Mouse (Mus musculus) MEL (cell line): ENCODE measurements at regions not wholly inside any gene's neighbourhood (a gene's known extent, or its start where the extent isn't known, plus 50 kb on each side); places are given as distances from the start of the nearest gene placed in this dataset.

ENCODE experiments used
- DNase-seq: peaks from one replicate; pipeline ENCODE4 v3.0.0; 2011; ENCODE audit warnings: low read depth, low spot score
- H3K27ac ChIP-seq: 2 replicates; pipeline ENCODE4 v1.5.1; 2012; ENCODE audit warnings: low read depth, mild to moderate bottlenecking, control low read depth, low read length, moderate library complexity; ENCODE audit not compliant: control insufficient read depth
- H3K27me3 ChIP-seq, 2 experiments: fragments of 150-350 bp in 1 of 2; sonication (generic) in 1 of 2; 2 replicates each; pipeline ENCODE4 v1.6.1; 2012; ENCODE audit warnings: low read length in 2 of 2, mild to moderate bottlenecking in 2 of 2, improper control_type of control experiment in 1 of 2, moderate library complexity in 1 of 2; ENCODE audit not compliant: insufficient read depth in 2 of 2, control insufficient read depth in 1 of 2
- H3K36me3 ChIP-seq, 2 experiments: 2 replicates each; pipeline ENCODE4 v1.6.1; 2012 to 2014; ENCODE audit warnings: low read length in 2 of 2, improper control_type of control experiment in 1 of 2, inconsistent platforms in 1 of 2, mild to moderate bottlenecking in 1 of 2; ENCODE audit not compliant: insufficient read depth in 2 of 2, control insufficient read depth in 1 of 2
- H3K4me1 ChIP-seq, 2 experiments: fragments of 150-350 bp in 1 of 2; sonication (generic) in 1 of 2; 2 replicates each; pipeline ENCODE4 v1.6.1; 2012; ENCODE audit warnings: low read length in 2 of 2, improper control_type of control experiment in 1 of 2, mild to moderate bottlenecking in 1 of 2; ENCODE audit not compliant: insufficient read depth in 2 of 2, control insufficient read depth in 1 of 2
- H3K4me3 ChIP-seq, 2 experiments: fragments of 150-350 bp in 1 of 2; sonication (generic) in 1 of 2; 2 replicates each; pipeline ENCODE4 v1.5.1; 2012; ENCODE audit warnings: low read depth in 2 of 2, low read length in 2 of 2, mild to moderate bottlenecking in 2 of 2, moderate library complexity in 2 of 2, control low read depth in 1 of 2, improper control_type of control experiment in 1 of 2; ENCODE audit not compliant: control insufficient read depth in 1 of 2, insufficient read depth in 1 of 2
- H3K79me2 ChIP-seq: 2 replicates; pipeline ENCODE4 v1.6.1; 2012; ENCODE audit warnings: mild to moderate bottlenecking, low read length, moderate library complexity; ENCODE audit not compliant: control insufficient read depth, poor library complexity, insufficient read depth
- H3K9ac ChIP-seq: 2 replicates; pipeline ENCODE4 v1.6.1; 2012; ENCODE audit warnings: low read depth, mild to moderate bottlenecking, control low read depth, low read length, moderate library complexity; ENCODE audit not compliant: control insufficient read depth, poor library complexity, severe bottlenecking
- H3K9me3 ChIP-seq: fragments of 150-350 bp; sonication (generic); replicated peaks from 2 replicates; pipeline ENCODE4 v1.6.1; 2012; ENCODE audit warnings: mild to moderate bottlenecking, low read length, improper control_type of control experiment, moderate library complexity; ENCODE audit not compliant: insufficient read depth
- BHLHE40 ChIP-seq: IDR thresholded peaks from 2 replicates; pipeline ENCODE4 v1.6.1; 2012; ENCODE audit warnings: low read depth, mild to moderate bottlenecking, inconsistent platforms, low read length, improper control_type of control experiment, borderline replicate concordance
- CHD1 ChIP-seq: IDR thresholded peaks from 2 replicates; pipeline ENCODE4 v1.6.1; 2012; ENCODE audit warnings: low read depth, mild to moderate bottlenecking, inconsistent platforms, low read length, improper control_type of control experiment
- CTCF ChIP-seq, 3 experiments: IDR thresholded peaks in 2 of 3; conservative IDR thresholded peaks in 1 of 3; 2 replicates each; pipeline ENCODE4 v1.5.1; 2011 to 2012; ENCODE audit warnings: low read length in 3 of 3, low read depth in 2 of 3, mild to moderate bottlenecking in 2 of 3, improper control_type of control experiment in 1 of 3, inconsistent platforms in 1 of 3, mixed read lengths in 1 of 3, moderate library complexity in 1 of 3; ENCODE audit not compliant: control insufficient read depth in 1 of 3, insufficient read depth in 1 of 3, poor library complexity in 1 of 3, severe bottlenecking in 1 of 3
- EP300 ChIP-seq, 2 experiments: IDR thresholded peaks; 2 replicates each; pipeline ENCODE4 v1.6.1; 2011; ENCODE audit warnings: improper control_type of control experiment in 2 of 2, low read length in 2 of 2, low read depth in 1 of 2, mild to moderate bottlenecking in 1 of 2
- GABPA ChIP-seq: IDR thresholded peaks from 2 replicates; pipeline ENCODE4 v1.6.1; 2012; ENCODE audit warnings: low read depth, mild to moderate bottlenecking, inconsistent platforms, low read length, improper control_type of control experiment, moderate library complexity
- HCFC1 ChIP-seq: IDR thresholded peaks from 2 replicates; pipeline ENCODE4 v1.6.1; 2012; ENCODE audit warnings: low read depth, mild to moderate bottlenecking, inconsistent platforms, low read length, improper control_type of control experiment, moderate library complexity
- KAT2A ChIP-seq: conservative IDR thresholded peaks from 2 replicates; pipeline ENCODE4 v1.6.1; 2012; ENCODE audit warnings: low read depth, low read length, improper control_type of control experiment, inconsistent platforms
- MAX ChIP-seq: IDR thresholded peaks from 2 replicates; pipeline ENCODE4 v1.6.1; 2011; ENCODE audit warnings: low read length, improper control_type of control experiment
- MAZ ChIP-seq: IDR thresholded peaks from 2 replicates; pipeline ENCODE4 v1.6.1; 2012; ENCODE audit warnings: low read depth, mild to moderate bottlenecking, inconsistent platforms, low read length, improper control_type of control experiment
- MEF2A ChIP-seq: IDR thresholded peaks from 2 replicates; pipeline ENCODE4 v1.6.1; 2014; ENCODE audit warnings: low read depth, mild to moderate bottlenecking, inconsistent platforms, low read length, improper control_type of control experiment; ENCODE audit not compliant: poor library complexity, insufficient replicate concordance, severe bottlenecking; ENCODE audit errors: extremely low read depth
- MXI1 ChIP-seq: IDR thresholded peaks from 2 replicates; pipeline ENCODE4 v1.6.1; 2011; ENCODE audit warnings: mild to moderate bottlenecking, low read depth, low read length, improper control_type of control experiment
- NELFE ChIP-seq: IDR thresholded peaks from 2 replicates; pipeline ENCODE4 v1.6.1; 2011; ENCODE audit warnings: low read depth, low read length, improper control_type of control experiment
- POLR2AphosphoS2 ChIP-seq: IDR thresholded peaks from 2 replicates; pipeline ENCODE4 v1.6.1; 2011; ENCODE audit warnings: low read length, improper control_type of control experiment
- POLR2AphosphoS5 ChIP-seq: IDR thresholded peaks from 2 replicates; pipeline ENCODE4 v1.6.1; 2012; ENCODE audit warnings: low read depth, borderline replicate concordance, mild to moderate bottlenecking, inconsistent platforms, low read length, moderate library complexity, mixed read lengths
- RAD21 ChIP-seq: IDR thresholded peaks from 2 replicates; pipeline ENCODE4 v1.6.1; 2011; ENCODE audit warnings: mild to moderate bottlenecking, low read depth, low read length, improper control_type of control experiment
- RCOR1 ChIP-seq: IDR thresholded peaks from 2 replicates; pipeline ENCODE4 v1.6.1; 2012; ENCODE audit warnings: low read depth, mild to moderate bottlenecking, inconsistent platforms, low read length, improper control_type of control experiment
- SIN3A ChIP-seq: IDR thresholded peaks from 2 replicates; pipeline ENCODE4 v1.6.1; 2012; ENCODE audit warnings: low read length, improper control_type of control experiment, inconsistent platforms
- SMC3 ChIP-seq: IDR thresholded peaks from 2 replicates; pipeline ENCODE4 v1.6.1; 2011; ENCODE audit warnings: low read depth, low read length, improper control_type of control experiment
- TAL1 ChIP-seq: IDR thresholded peaks from 2 replicates; pipeline ENCODE4 v1.6.1; 2012; ENCODE audit warnings: mild to moderate bottlenecking, inconsistent platforms, low read length, moderate library complexity, mixed read lengths
- TBP ChIP-seq: IDR thresholded peaks from 2 replicates; pipeline ENCODE4 v1.8.0; 2011; ENCODE audit warnings: low read depth, low read length, improper control_type of control experiment
- TCF12 ChIP-seq: IDR thresholded peaks from 2 replicates; pipeline ENCODE4 v1.6.1; 2014; ENCODE audit warnings: low read depth, mild to moderate bottlenecking, inconsistent platforms, low read length, improper control_type of control experiment, moderate library complexity
- UBTF ChIP-seq: IDR thresholded peaks from 2 replicates; pipeline ENCODE4 v1.6.1; 2012; ENCODE audit warnings: low read depth, mild to moderate bottlenecking, inconsistent platforms, low read length, improper control_type of control experiment, moderate library complexity, borderline replicate concordance; ENCODE audit not compliant: insufficient read depth
- USF2 ChIP-seq, 2 experiments: IDR thresholded peaks; 2 replicates each; pipeline ENCODE4 v1.6.1; 2011 to 2012; ENCODE audit warnings: improper control_type of control experiment in 2 of 2, low read length in 2 of 2, borderline replicate concordance in 1 of 2, inconsistent platforms in 1 of 2, low read depth in 1 of 2, mild to moderate bottlenecking in 1 of 2; ENCODE audit not compliant: insufficient read depth in 1 of 2
- ZC3H11A ChIP-seq: IDR thresholded peaks from 2 replicates; pipeline ENCODE4 v1.6.1; 2012; ENCODE audit warnings: low read depth, mild to moderate bottlenecking, inconsistent platforms, low read length, improper control_type of control experiment
- ZKSCAN1 ChIP-seq: IDR thresholded peaks from 2 replicates; pipeline ENCODE4 v1.6.1; 2012; ENCODE audit warnings: low read depth, mild to moderate bottlenecking, inconsistent platforms, low read length, improper control_type of control experiment, moderate library complexity
- ZNF384 ChIP-seq: IDR thresholded peaks from 2 replicates; pipeline ENCODE4 v1.6.1; 2012; ENCODE audit warnings: low read depth, mild to moderate bottlenecking, inconsistent platforms, low read length, improper control_type of control experiment

- no peak for TF ChIP-seq MAZ
These were observed 202.1 kb downstream of the Wdr11 start (continued) for GRCm38 (mm10) chr7:129793733-129794132.

- TF ChIP-seq POLR2AphosphoS5 (no peak), ZC3H11A (no peak), ZKSCAN1 (no peak), UBTF (no peak), MAX (no peak), HCFC1 (no peak), USF2 (IDR thresholded peaks at IDR 0.05; ENCODE audit: borderline replicate concordance in 1 of 2, insufficient read depth in 1 of 2, low read depth in 1 of 2, low read length in 2 of 2) (no peak), MEF2A (no peak), SIN3A (no peak), BHLHE40 (no peak), CTCF (IDR thresholded peaks at IDR 0.05 in 2 of 3, conservative IDR thresholded peaks at IDR 0.05 in 1 of 3; ENCODE audit: control insufficient read depth in 1 of 3, insufficient read depth in 1 of 3, low read depth in 2 of 3, low read length in 3 of 3, poor library complexity in 1 of 3, severe bottlenecking in 1 of 3) (no peak), ZNF384 (no peak), TAL1 (no peak), GABPA (no peak), NELFE (no peak), RCOR1 (no peak), CHD1 (no peak)
- TF ChIP-seq, all 39 proteins: peak for 0
- no peaks in the 10 kb centered on the region for H3K27me3 ChIP-seq
- no peak overlapping the region for H3K4me3 ChIP-seq
- H3K79me2 ChIP-seq, result no peaks in the 10 kb centered on the region
- DNase-seq, result no peak
- H3K36me3 ChIP-seq, result no peaks in the 10 kb centered on the region
- no peak overlapping the region for H3K27ac ChIP-seq
- no peak overlapping the region for H3K9ac ChIP-seq
- no peaks in the 10 kb centered on the region for H3K4me1 ChIP-seq
- no peaks in the 10 kb centered on the region for H3K9me3 ChIP-seq
These were observed 202.6 kb downstream of the Wdr11 start for GRCm38 (mm10) chr7:129794276-129794675.

GRCm38 (mm10) chr7:129798525-129798924 is 206.9 kb downstream of the Wdr11 start:
- TF ChIP-seq RAD21 (no peak), MAX (no peak), KAT2A (no peak), SMC3 (no peak), BHLHE40 (no peak), TCF12 (no peak), POLR2AphosphoS2 (no peak), ZNF384 (no peak), TAL1 (no peak), EP300 (IDR thresholded peaks at IDR 0.05; ENCODE audit: low read depth in 1 of 2, low read length in 2 of 2) (no peak), HCFC1 (no peak), RCOR1 (no peak), ZC3H11A (no peak), TBP (no peak), MXI1 (no peak)
- TF ChIP-seq, all 39 proteins: peak for 0
- no peaks in the 10 kb centered on the region for H3K27me3 ChIP-seq
- H3K79me2 ChIP-seq, result no peaks in the 10 kb centered on the region
- H3K4me3 ChIP-seq, result no peak overlapping the region
- H3K36me3 ChIP-seq, result no peaks in the 10 kb centered on the region
- no peak overlapping the region for H3K9ac ChIP-seq
- no peaks in the 10 kb centered on the region for H3K9me3 ChIP-seq
- H3K4me1 ChIP-seq, result no peaks in the 10 kb centered on the region
- DNase-seq, result no peak
- H3K27ac ChIP-seq, result no peak overlapping the region
